ENCODE assay signal across 23 mouse cellular contexts in the genomic region with DNA sequence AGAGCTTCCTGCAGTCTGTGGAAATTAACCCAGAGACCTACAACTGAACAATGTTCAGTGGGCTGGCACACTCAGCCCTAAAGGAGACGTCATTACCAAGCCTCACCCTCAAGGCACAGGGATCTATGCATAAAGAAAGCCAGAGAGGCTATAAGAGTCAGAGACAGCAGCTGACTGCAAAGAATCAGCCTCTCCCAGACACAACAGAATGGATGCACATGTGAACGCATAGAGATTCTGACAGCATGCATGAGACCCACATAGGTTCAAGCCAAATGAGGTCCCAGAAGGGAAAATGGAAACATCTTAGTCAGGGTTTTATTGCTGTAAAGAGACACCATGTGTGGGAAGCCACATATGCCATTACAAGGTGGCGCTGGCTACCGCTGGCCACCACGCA. TPM values are rescaled to one million over a fixed set of nuclear protein-coding genes. Genes with fewer than 3 reads are reported as not detected.
"Had no signal": no experiment of that assay in that cellular context is flagged by ENCODE, and none has a peak within 500 bp of the region (broad histone marks: within the 10 kb centered on the region; RNA-seq: fewer than 3 reads in every experiment).

No protein-coding gene starts in this region.

- H3K4me1 ChIP-seq: midbrain, embryonic 10.5 days; midbrain, embryonic 12.5 days; neural tube, embryonic 13.5 days; neural tube, embryonic 15.5 days had no signal

- H3K4me2 ChIP-seq: lung, embryonic 14.5 days; midbrain, embryonic 12.5 days; neural tube, embryonic 13.5 days; neural tube, embryonic 15.5 days had no signal

- H3K27me3 ChIP-seq: midbrain, embryonic 12.5 days; neural tube, embryonic 13.5 days; neural tube, embryonic 15.5 days had no signal

- H3K9ac ChIP-seq: lung, embryonic 14.5 days; midbrain, embryonic 12.5 days; neural tube, embryonic 13.5 days; neural tube, embryonic 15.5 days had no signal

- DNase-seq: lung, adult 18-20 months; lung, embryonic 14.5 days; lung, postnatal 10 days; lung, postnatal 4 days; midbrain, embryonic 14.5 days; right cerebral cortex, adult 18-20 months; right cerebral cortex, postnatal 25 days; right cerebral cortex, postnatal 4 days; spleen, adult 18-20 months; thymus, adult 18-20 months; thymus, postnatal 14 days; thymus, postnatal 36 days had no signal

- ATAC-seq: midbrain, embryonic 16.5 days had no signal

- H3K27ac ChIP-seq: midbrain, embryonic 10.5 days; midbrain, embryonic 12.5 days; neural tube, embryonic 13.5 days; neural tube, embryonic 15.5 days had no signal

- H3K36me3 ChIP-seq: midbrain, embryonic 10.5 days; midbrain, embryonic 12.5 days; neural tube, embryonic 13.5 days; neural tube, embryonic 15.5 days had no signal

- H3K9me3 ChIP-seq: midbrain, embryonic 12.5 days; neural tube, embryonic 13.5 days; neural tube, embryonic 15.5 days had no signal

- H3K4me3 ChIP-seq: midbrain, embryonic 10.5 days; midbrain, embryonic 12.5 days; myocyte; neural tube, embryonic 13.5 days; neural tube, embryonic 15.5 days had no signal

RNA-seq across cellular contexts. Expression of a gene that starts 46.4 kb away (rescaled TPM):
- polyA plus RNA-seq: lung, embryonic 14.5 days; lung, embryonic 16.5 days; midbrain, embryonic 10.5 days; midbrain, embryonic 12.5 days; midbrain, embryonic 16.5 days; myocyte; neural tube, embryonic 11.5 days; neural tube, embryonic 13.5 days; small intestine, adult 2 months; stomach, embryonic 14.5 days; stomach, embryonic 16.5 days had no signal
